Mouse (Mus musculus): Measurements from ENCODE around the gene Gimap5.

- TF ChIP-seq CTCF (IDR thresholded peaks at IDR 0.05; ENCODE audit: insufficient read depth, low read length) (no peak), POLR2A (IDR thresholded peaks at IDR 0.05; ENCODE audit: borderline replicate concordance, extremely low read depth, low read depth, low read length) (no peak)
Observed at GRCm38 (mm10) chr6:48727761-48728160, 18.2 kb upstream of the Gimap5 start.

Data from lung, adult 2 months (tissue).